Mouse (Mus musculus) heart, adult 11 months (tissue): Measurements from ENCODE around the gene Klhl29.
"Not testable (repeated sequence)": the region's sequence is repeated elsewhere in the genome, so short reads cannot be mapped to it uniquely, and the experiment has no call there.

Source experiments
- DNase-seq: peaks from one replicate; pipeline ENCODE4 v3.0.0; 2022

Klhl29 gene

GRCm38 (mm10) chr12:5353416-5353815 lies 22.1 kb downstream of the Klhl29 start:
- DNase-seq = peak; percentile 24

DNA sequence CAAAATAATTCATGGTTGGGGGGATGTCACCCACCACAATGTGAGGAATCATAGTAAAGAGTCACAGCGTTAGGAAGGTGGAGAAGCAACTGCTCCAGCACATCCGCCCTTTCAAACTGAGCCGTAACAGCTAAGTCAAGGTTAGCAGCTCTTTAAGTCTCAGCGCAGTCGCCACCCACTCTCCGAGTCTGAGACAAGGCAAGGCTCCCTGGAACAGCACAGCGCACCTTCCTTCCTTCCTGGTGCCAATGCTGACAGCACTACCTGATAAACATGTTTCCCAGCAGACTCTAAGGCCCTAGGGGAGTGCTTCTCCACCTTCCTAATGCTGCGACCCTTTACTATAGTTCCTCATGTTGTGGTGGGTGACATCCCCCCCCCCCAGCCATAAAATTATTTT lies 22.7 kb downstream of the Klhl29 start:
- DNase-seq = peak; percentile 51

DNA sequence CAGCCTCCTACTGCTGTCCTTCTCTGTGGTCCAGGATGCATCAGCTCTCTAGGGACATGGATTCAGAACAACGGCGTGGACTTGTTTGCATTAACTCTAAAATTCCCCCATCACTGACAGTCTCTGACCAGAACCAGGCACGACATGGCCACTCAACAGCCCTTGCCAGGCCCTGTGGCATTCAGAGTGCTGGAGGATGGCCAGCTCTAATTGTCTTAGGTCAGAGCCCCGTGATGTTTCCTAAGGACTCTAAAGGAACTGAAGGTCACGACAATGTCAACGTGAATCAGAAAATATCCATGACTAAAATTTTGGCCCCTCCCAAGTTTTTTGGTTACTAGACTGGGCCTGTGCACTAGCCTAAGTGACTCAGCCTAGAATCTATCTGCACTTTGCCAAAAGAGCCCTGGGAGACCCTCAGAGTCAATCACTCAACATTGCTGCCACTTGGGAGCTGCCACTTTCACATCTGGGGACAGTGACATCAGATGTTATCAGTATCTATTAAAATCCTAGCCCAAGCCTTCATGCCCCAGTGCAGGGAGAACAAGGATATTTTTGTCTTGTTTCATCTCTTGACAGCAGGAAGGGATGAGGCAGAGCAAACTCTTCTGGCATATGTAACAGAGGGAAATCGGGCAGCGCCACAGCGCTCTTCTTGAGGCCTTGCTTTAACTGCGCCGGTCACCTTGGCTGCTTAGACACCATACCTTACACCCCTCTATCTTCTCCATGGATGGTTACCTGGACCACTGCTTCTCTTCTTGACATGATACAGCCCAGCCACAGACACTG lies 24.8 kb downstream of the Klhl29 start:
- peak; percentile 86 for DNase-seq

GRCm38 (mm10) chr12:5345088-5345487 lies 30.4 kb downstream of the Klhl29 start:
- no peak for DNase-seq

- DNase-seq = not testable (repeated sequence)
Measured at GRCm38 (mm10) chr12:5344457-5344856, 31.0 kb downstream of the Klhl29 start.

GRCm38 (mm10) chr12:5340151-5340603 lies 35.3 kb downstream of the Klhl29 start:
- peak; percentile 77 for DNase-seq

GRCm38 (mm10) chr12:5336927-5337712 lies 38.4 kb downstream of the Klhl29 start:
- peak; percentile 93 for DNase-seq

DNA sequence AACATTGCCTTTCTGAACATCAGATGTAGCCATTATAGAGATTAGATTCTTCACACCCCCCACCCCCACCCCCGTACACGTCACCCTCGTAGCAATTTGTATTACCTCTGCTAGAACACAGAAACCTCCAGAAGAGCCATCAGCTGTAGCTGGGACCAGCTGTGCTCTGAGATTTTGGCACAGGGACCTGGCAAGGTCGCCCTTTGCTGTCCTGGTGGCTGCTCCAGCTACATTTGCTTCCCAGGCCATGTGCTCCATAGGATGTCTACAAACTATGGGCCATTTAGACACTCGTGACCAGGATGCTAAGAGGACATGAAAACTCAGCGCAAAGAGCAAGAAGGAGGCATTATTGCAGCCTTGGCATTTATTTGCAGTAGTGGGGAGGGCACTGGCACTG lies 39.2 kb downstream of the Klhl29 start:
- peak; percentile 90 for DNase-seq

DNA sequence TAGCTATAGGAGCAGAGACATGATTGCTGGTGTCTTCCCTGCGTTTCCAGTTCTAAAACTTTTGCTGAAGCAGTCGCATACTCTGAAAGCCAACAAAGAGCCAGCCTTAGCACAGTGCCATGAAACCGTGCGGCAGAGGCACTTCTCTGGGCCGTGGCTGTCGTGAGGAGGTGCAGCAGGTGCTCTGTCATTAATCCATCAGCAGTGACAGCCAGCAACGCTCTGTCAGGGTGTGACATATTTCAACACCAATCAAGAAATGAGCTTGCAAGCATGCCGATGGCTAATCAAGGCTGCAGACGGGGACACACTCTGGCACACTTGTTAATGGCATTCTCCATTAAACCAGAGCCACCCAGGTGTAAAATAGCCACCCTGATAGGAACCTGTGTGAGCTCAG lies 40.5 kb downstream of the Klhl29 start:
- peak; percentile 63 for DNase-seq

- DNase-seq = peak; percentile 22
Measured at GRCm38 (mm10) chr12:5334175-5334574, 41.3 kb downstream of the Klhl29 start.

DNA sequence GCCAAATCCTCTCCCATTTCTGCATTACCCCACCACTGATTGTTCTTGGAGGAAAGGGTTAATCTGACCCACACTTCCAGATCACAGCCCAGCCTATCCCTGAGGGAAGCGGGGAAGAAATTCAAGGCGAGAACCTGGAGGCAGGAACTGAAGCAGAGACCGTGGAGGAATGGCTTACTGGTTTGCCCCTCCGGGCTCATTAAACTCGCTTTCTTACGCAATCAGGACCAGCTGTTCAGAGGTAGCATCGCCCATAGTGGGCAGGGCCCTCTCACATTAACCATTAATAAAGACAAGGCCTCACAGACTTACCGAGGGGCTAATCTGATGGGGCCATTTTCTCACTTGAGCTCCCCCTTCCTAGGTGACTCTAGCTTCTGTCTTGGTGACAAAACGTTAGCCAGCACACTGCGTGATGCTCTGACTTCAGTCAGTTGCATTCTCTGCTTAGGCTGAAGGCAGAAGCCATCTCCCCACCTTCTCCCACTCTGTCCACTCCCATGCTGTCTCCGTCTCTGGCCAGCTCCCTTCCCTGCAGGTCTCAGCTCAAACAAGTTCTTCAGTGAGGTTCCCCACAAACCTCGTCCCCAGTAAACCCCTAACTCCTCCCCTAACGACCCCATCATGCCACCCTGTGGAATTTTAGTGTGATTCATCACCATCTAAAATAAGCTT lies 43.5 kb downstream of the Klhl29 start:
- DNase-seq = no peak

DNA sequence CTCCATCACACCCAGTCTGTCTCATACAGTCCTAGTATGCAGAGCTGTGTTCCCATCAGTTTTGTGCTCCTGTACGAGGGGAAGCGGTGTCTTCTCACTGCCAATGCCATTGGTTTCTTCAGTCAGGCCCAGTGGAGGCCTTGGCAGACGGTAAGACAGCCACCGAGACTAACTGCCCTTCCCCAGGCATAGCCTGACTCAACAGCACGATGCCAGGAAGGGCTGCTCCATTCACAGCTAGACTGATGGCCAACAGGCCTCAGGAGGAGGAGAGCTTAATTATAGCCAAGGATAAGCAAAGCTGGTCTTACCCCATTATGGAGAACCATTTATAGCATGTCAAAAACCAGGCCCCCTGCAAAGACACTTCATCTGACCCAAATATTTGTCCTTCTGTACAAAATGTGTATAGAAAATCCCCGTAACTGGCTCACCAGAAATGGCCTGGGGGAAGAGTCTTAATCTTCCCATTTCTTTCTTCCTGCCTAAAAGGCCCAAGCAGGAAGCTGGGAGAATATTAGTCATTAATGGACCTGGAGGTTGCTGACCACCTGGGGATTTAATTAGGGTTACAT lies 44.9 kb downstream of the Klhl29 start:
- DNase-seq = peak; percentile 76

DNA sequence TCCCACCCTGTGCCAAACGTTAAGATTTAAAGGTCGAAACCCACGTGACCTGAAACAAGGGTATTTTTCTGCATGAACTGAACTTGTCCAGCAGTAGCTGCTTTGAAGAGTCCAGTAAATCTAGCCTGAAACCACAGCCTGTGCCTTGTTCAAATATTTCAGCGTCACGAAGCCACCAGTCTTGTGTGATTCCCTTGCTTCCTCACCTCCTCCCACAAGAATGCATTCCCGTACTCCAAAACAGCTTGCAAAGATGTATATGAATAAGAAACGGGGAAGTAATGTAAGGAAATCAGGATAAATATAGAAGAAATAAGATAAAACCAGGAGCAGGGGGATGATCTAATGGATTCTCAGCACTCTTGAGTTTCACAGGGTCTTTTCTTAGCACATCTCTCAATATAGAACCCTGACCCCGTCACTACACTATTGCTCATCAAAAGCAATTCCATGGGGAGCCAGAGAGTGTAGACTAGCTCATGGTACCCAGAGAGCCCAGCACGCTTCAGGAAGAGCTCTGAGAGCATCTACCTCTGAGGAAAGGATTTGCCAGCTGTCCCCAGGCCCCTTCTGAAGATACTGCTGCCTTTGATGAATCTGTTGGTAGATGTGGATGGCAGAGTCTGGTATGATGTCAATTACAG lies 52.9 kb downstream of the Klhl29 start:
- DNase-seq = peak; percentile 35

- peak; percentile 64 for DNase-seq
Measured at GRCm38 (mm10) chr12:5321017-5321416, 54.5 kb downstream of the Klhl29 start.

DNA sequence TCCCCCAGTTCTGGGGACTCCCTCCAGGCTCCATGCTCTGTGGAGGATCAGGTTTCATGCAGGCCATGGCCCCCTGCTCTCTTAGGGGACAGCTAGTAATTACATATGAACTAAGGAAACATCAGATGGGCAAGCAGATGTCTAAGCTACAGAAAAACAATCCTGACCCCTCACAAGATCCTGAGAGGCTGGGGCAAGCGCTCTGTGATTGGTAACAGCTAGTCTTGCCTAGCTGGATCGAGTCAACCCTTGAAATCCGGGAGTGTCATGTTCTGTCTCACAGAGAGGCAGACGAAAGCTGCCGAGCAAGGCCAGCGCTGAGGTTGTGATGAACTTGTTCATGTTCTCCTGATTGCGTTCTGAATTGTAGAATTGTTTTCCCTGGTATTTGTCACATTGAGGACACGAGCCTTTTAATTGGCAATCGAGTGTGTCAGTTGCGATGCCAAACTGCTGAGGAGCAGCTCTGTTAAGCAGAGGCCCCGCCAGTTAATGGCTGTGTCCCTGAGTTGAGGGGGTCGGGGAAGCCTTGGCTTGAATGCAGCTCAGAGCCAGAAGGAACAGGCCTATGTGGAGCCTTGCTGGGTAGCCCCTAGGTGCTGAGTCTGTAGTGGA lies 56.0 kb downstream of the Klhl29 start:
- peak; percentile 57 for DNase-seq

DNA sequence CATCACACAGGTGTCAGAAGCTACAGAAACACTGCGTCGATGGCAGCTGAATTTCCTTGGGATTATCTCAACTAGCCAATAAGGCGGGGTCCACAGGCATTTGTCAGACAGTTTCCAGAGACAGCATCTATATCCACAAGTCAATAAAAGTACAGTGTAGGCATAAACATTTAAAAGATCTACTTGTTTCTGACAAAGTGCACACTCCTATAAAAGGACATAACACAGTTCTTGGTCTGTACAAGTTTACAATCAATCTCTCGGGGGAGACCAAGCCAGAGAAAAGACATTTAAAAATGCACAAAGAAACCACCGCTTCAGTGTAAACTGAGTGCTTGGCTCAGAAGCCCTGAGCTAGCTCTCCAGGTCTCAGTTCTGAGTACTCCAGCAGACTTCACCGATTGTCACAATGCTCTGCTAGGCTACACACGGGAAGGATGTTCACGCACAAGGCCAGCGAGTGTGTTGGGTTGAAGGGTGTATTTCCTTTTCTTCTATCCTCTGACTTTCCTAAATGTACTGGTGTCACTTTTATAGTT lies 59.4 kb downstream of the Klhl29 start:
- no peak for DNase-seq

GRCm38 (mm10) chr12:5307923-5308322 lies 67.6 kb downstream of the Klhl29 start:
- DNase-seq = no peak

- no peak for DNase-seq
Measured at GRCm38 (mm10) chr12:5305466-5305865, 70.0 kb downstream of the Klhl29 start.

- peak; percentile 96 for DNase-seq
Measured at GRCm38 (mm10) chr12:5303912-5304311, 71.6 kb downstream of the Klhl29 start.

GRCm38 (mm10) chr12:5303100-5303499 lies 72.4 kb downstream of the Klhl29 start:
- DNase-seq = no peak

GRCm38 (mm10) chr12:5301841-5302240 lies 73.6 kb downstream of the Klhl29 start:
- no peak for DNase-seq

GRCm38 (mm10) chr12:5296422-5296821 lies 79.1 kb downstream of the Klhl29 start:
- no peak for DNase-seq
